Mouse (Mus musculus) adrenal gland, postnatal 25 days (tissue): ENCODE data around the gene Olfr619. TPM values are rescaled to one million over a fixed set of nuclear protein-coding genes. Genes with fewer than 3 reads are reported as not detected.

Experiments used
- DNase-seq: peaks from one replicate; pipeline ENCODE4 v3.0.0; 2021; ENCODE audit warnings: mixed read lengths
- long read RNA-seq: library from polyadenylated mRNA; stranded (forward); transcript quantifications from one replicate; pipeline ENCODE4 v2.0.0, GENCODE M21; 2021
- microRNA-seq, 2 experiments: library from miRNA; unstranded; fragments of <30 nt; microRNA quantifications; one replicate each; pipeline ENCODE4 v1.2.0; 2021
- total RNA-seq: library from RNA; stranded (reverse); gene quantifications from 2 replicates; pipeline ENCODE4 v1.2.3, GENCODE M21; 2021

Gene Olfr619
- not detected in 2 replicates for total RNA-seq
- long read RNA-seq = 0 reads

GRCm38 (mm10) chr7:103600275-103600674 is at the start of gene Olfr619:
TSS of gene Olfr619 (plus strand) at chr7:103600575.
- DNase-seq = no peak

- DNase-seq = no peak
These were observed 44.6 kb upstream of the Olfr619 start, which contains the start of gene Olfr615 for GRCm38 (mm10) chr7:103555779-103556178. TSS of gene Olfr615 (plus strand) at chr7:103556079.

GRCm38 (mm10) chr7:103569043-103569442 is 31.3 kb upstream of the Olfr619 start, which contains the start of gene Olfr616:
TSS of gene Olfr616 (minus strand) at chr7:103569143.
- no peak for DNase-seq

- no peak for DNase-seq
These were observed 27.6 kb upstream of the Olfr619 start, which contains the start of gene Olfr617 for GRCm38 (mm10) chr7:103572761-103573160. TSS of gene Olfr617 (plus strand) at chr7:103573061.

- no peak for DNase-seq
These were observed 10.6 kb upstream of the Olfr619 start, which contains the start of gene Olfr618 for GRCm38 (mm10) chr7:103589803-103590202. TSS of gene Olfr618 (plus strand) at chr7:103590103.

GRCm38 (mm10) chr7:103607425-103607824 is 7.0 kb downstream of the Olfr619 start:
- DNase-seq = no peak

GRCm38 (mm10) chr7:103612434-103612833 is 12.1 kb downstream of the Olfr619 start, which contains the start of gene Olfr620:
TSS of gene Olfr620 (minus strand) at chr7:103612534.
- DNase-seq = no peak

GRCm38 (mm10) chr7:103636795-103637194 is 36.4 kb downstream of the Olfr619 start:
- DNase-seq = no peak

GRCm38 (mm10) chr7:103642602-103643001 is 42.2 kb downstream of the Olfr619 start, which contains the start of gene Olfr622:
TSS of gene Olfr622 (minus strand) at chr7:103642702.
- DNase-seq = no peak

- no peak for DNase-seq
These were observed 43.7 kb downstream of the Olfr619 start for GRCm38 (mm10) chr7:103644070-103644469.

Small RNA genes within 50 kb of the gene (microRNA-seq; reads per million reads assigned to microRNA genes)
- gene Gm26506 = 0 reads per million in 2 experiments

Other genes with a start within 250 kb of the Olfr619 start
- not detected in 2 replicates for gene Olfr601, start 237.9 kb upstream of the Olfr619 start, total RNA-seq
- gene Olfr603, start 214.4 kb upstream of the Olfr619 start, total RNA-seq = not detected in 2 replicates
- not detected in 2 replicates for gene Usp17lc, start 185.5 kb upstream of the Olfr619 start, total RNA-seq
- not detected in 2 replicates for gene Olfr605, start 155.1 kb upstream of the Olfr619 start, total RNA-seq
- gene Olfr606, start 151.5 kb upstream of the Olfr619 start, total RNA-seq = not detected in 2 replicates
- gene Olfr607, start 136.4 kb upstream of the Olfr619 start, total RNA-seq = not detected in 2 replicates
- gene Olfr608, start 130.7 kb upstream of the Olfr619 start, total RNA-seq = not detected in 2 replicates
- not detected in 2 replicates for gene Olfr609, start 102.5 kb upstream of the Olfr619 start, total RNA-seq
- not detected in 2 replicates for gene Olfr610, start 88.5 kb upstream of the Olfr619 start, total RNA-seq
- gene Olfr611, start 79.7 kb upstream of the Olfr619 start, total RNA-seq = not detected in 2 replicates
- gene Olfr612, start 57.9 kb upstream of the Olfr619 start, total RNA-seq = not detected in 2 replicates
- gene Olfr613, start 52.5 kb upstream of the Olfr619 start, total RNA-seq = not detected in 2 replicates
- gene Olfr615, start 44.5 kb upstream of the Olfr619 start, total RNA-seq = not detected in 2 replicates
- gene Olfr616, start 31.4 kb upstream of the Olfr619 start, total RNA-seq = not detected in 2 replicates
- gene Olfr617, start 27.5 kb upstream of the Olfr619 start, total RNA-seq = not detected in 2 replicates
- gene Olfr618, start 10.5 kb upstream of the Olfr619 start, total RNA-seq = not detected in 2 replicates
- gene Olfr620, start 12.0 kb downstream of the Olfr619 start, total RNA-seq = not detected in 2 replicates
- not detected in 2 replicates for gene Olfr622, start 42.1 kb downstream of the Olfr619 start, total RNA-seq
- gene Olfr623, start 63.1 kb downstream of the Olfr619 start, total RNA-seq = not detected in 2 replicates
- gene Olfr624, start 70.6 kb downstream of the Olfr619 start, total RNA-seq = 0.06 TPM in 1 of 2 replicates, not detected in the other
- gene Olfr625-ps1, start 82.1 kb downstream of the Olfr619 start, total RNA-seq = not detected in 2 replicates
- gene Olfr243, start 114.1 kb downstream of the Olfr619 start, total RNA-seq = not detected in 2 replicates
- not detected in 2 replicates for gene Olfr628, start 129.8 kb downstream of the Olfr619 start, total RNA-seq
- gene Olfr629, start 144.4 kb downstream of the Olfr619 start, total RNA-seq = not detected in 2 replicates
- gene Olfr630, start 156.8 kb downstream of the Olfr619 start, total RNA-seq = not detected in 2 replicates
- not detected in 2 replicates for gene Olfr69, start 171.0 kb downstream of the Olfr619 start, total RNA-seq
- not detected in 2 replicates for gene Olfr68, start 179.1 kb downstream of the Olfr619 start, total RNA-seq
- gene Olfr67, start 191.2 kb downstream of the Olfr619 start, total RNA-seq = not detected in 2 replicates
- 217 and 281 TPM in 2 replicates for gene Hbb-bt, start 213.4 kb downstream of the Olfr619 start, total RNA-seq
- gene Hbb-bs, start 227.5 kb downstream of the Olfr619 start, total RNA-seq = 2,100 and 2,179 TPM in 2 replicates
- not detected in 2 replicates for gene Hbb-bh2, start 239.9 kb downstream of the Olfr619 start, total RNA-seq
- not detected in 2 replicates for gene Hbb-bh1, start 242.6 kb downstream of the Olfr619 start, total RNA-seq